Mouse (Mus musculus): ENCODE results near the gene Tsx. TPM values are rescaled to one million over a fixed set of nuclear protein-coding genes. Genes with fewer than 3 reads are reported as not detected.
"Not testable (repeated sequence)": the region's sequence is repeated elsewhere in the genome, so short reads cannot be mapped to it uniquely, and the experiment has no call there.

The Tsx gene
- polyA plus RNA-seq, 2 experiments, result 0.07 TPM; not detected in 1

- H3K4me1 ChIP-seq (replicated peaks; ENCODE audit: control insufficient read depth in 2 of 2, insufficient read depth in 2 of 2, low read length in 1 of 2), result no peaks in the 10 kb centered on the region
- no peak overlapping the region for H3K27ac ChIP-seq
- no peak for TF ChIP-seq EP300 (IDR thresholded peaks at IDR 0.05; ENCODE audit: low read depth)
- peak; percentile 56; the same call in 1 of the 2 replicates for TF ChIP-seq CTCF (IDR thresholded peaks at IDR 0.05; ENCODE audit: low read depth)
- H3K4me3 ChIP-seq (ENCODE audit: insufficient read depth in 1 of 2, low read depth in 2 of 2, low read length in 2 of 2), result no peak overlapping the region
- WGBS (ENCODE audit: insufficient replicate concordance), result 22% methylated on average over 7 of the region's 7 CpGs
- no peak overlapping the region for H3K4me2 ChIP-seq (ENCODE audit: low read depth)
- no peaks in the 10 kb centered on the region for H3K9me3 ChIP-seq (ENCODE audit: control insufficient read depth, low read length)
- H3K27me3 ChIP-seq (ENCODE audit: control insufficient read depth, insufficient read depth, low read length), result peaks cover 17% of the 10 kb centered on the region
- H3K36me3 ChIP-seq (replicated peaks; ENCODE audit: control insufficient read depth, insufficient read depth, low read depth), result no peaks in the 10 kb centered on the region
- ATAC-seq (ENCODE audit: insufficient read depth) (no peak), DNase-seq (ENCODE audit: low read depth in 3 of 3, low spot score in 3 of 3) (peak; percentile 13 to 40 (median 30))
- H3K9ac ChIP-seq (replicated peaks), result no peak overlapping the region
These were observed 29.5 kb downstream of the Tsx start for GRCm38 (mm10) chrX:103443755-103444154.

- DNase-seq (ENCODE audit: low read depth in 3 of 3, low spot score in 3 of 3) (peak; percentile 17 to 36 (median 33)), ATAC-seq (ENCODE audit: insufficient read depth) (peak; percentile 45; the same call in 1 of the 2 replicates)
These were observed 33.4 kb downstream of the Tsx start for GRCm38 (mm10) chrX:103447539-103448169.

GRCm38 (mm10) chrX:103448429-103448828 lies 34.2 kb downstream of the Tsx start:
- H3K36me3 ChIP-seq (replicated peaks; ENCODE audit: control insufficient read depth, insufficient read depth, low read depth); H3K9me3 ChIP-seq (ENCODE audit: control insufficient read depth, low read length); H3K4me1 ChIP-seq (replicated peaks; ENCODE audit: control insufficient read depth in 2 of 2, insufficient read depth in 2 of 2, low read length in 1 of 2); ATAC-seq (ENCODE audit: insufficient read depth); DNase-seq (ENCODE audit: low read depth in 3 of 3, low spot score in 3 of 3); H3K9ac ChIP-seq (replicated peaks); H3K27ac ChIP-seq: not testable (repeated sequence)
- Histone ChIP-seq H3K27me3 (ENCODE audit: control insufficient read depth, insufficient read depth, low read length) (peaks cover 17% of the 10 kb centered on the region), H3K4me3 (ENCODE audit: insufficient read depth in 1 of 2, low read depth in 2 of 2, low read length in 2 of 2) (peak overlapping the region; percentile 42 to 55), H3K4me2 (ENCODE audit: low read depth) (0 out of 2 replicates have a peak overlapping the region, but pooled peaks have one; percentile 51)
- WGBS (ENCODE audit: insufficient replicate concordance), result 37% methylated on average over 11 of the region's 13 CpGs

More at GRCm38 (mm10) chrX:103447539-103448169, 33.4 kb downstream of the Tsx start:
- H3K4me1 ChIP-seq (replicated peaks; ENCODE audit: control insufficient read depth in 2 of 2, insufficient read depth in 2 of 2, low read length in 1 of 2), result no peaks in the 10 kb centered on the region
- no peak overlapping the region for H3K9ac ChIP-seq (replicated peaks)
- TF ChIP-seq CTCF (IDR thresholded peaks at IDR 0.05; ENCODE audit: low read depth) (no peak), EP300 (IDR thresholded peaks at IDR 0.05; ENCODE audit: low read depth) (no peak)
- 6% methylated on average over 34 of the region's 34 CpGs for WGBS (ENCODE audit: insufficient replicate concordance)
- H3K4me3 ChIP-seq (ENCODE audit: insufficient read depth in 1 of 2, low read depth in 2 of 2, low read length in 2 of 2), result peak overlapping the region; percentile 42 to 55
- H3K9me3 ChIP-seq (ENCODE audit: control insufficient read depth, low read length), result no peaks in the 10 kb centered on the region
- H3K27ac ChIP-seq, result no peak overlapping the region
- no peaks in the 10 kb centered on the region for H3K36me3 ChIP-seq (replicated peaks; ENCODE audit: control insufficient read depth, insufficient read depth, low read depth)
- H3K27me3 ChIP-seq (ENCODE audit: control insufficient read depth, insufficient read depth, low read length), result peaks cover 17% of the 10 kb centered on the region
- H3K4me2 ChIP-seq (ENCODE audit: low read depth), result peak overlapping the region; percentile 51

GRCm38 (mm10) chrX:103448943-103449722 lies 34.9 kb downstream of the Tsx start:
- WGBS (ENCODE audit: insufficient replicate concordance), result 56% methylated on average over 18 of the region's 27 CpGs
- H3K27me3 ChIP-seq (ENCODE audit: control insufficient read depth, insufficient read depth, low read length), result peaks cover 17% of the 10 kb centered on the region
- not testable (repeated sequence) for H3K4me2 ChIP-seq (ENCODE audit: low read depth); DNase-seq (ENCODE audit: low read depth in 3 of 3, low spot score in 3 of 3); H3K4me1 ChIP-seq (replicated peaks; ENCODE audit: control insufficient read depth in 2 of 2, insufficient read depth in 2 of 2, low read length in 1 of 2); H3K36me3 ChIP-seq (replicated peaks; ENCODE audit: control insufficient read depth, insufficient read depth, low read depth); H3K27ac ChIP-seq; ATAC-seq (ENCODE audit: insufficient read depth); H3K4me3 ChIP-seq (ENCODE audit: insufficient read depth in 1 of 2, low read depth in 2 of 2, low read length in 2 of 2); H3K9me3 ChIP-seq (ENCODE audit: control insufficient read depth, low read length); H3K9ac ChIP-seq (replicated peaks)

GRCm38 (mm10) chrX:103452815-103453214 lies 38.5 kb downstream of the Tsx start:
- no peak overlapping the region for H3K27ac ChIP-seq
- ATAC-seq (ENCODE audit: insufficient read depth) (no peak), DNase-seq (ENCODE audit: low read depth in 3 of 3, low spot score in 3 of 3) (no peak)
- no peak overlapping the region for H3K4me3 ChIP-seq (ENCODE audit: insufficient read depth in 1 of 2, low read depth in 2 of 2, low read length in 2 of 2)
- H3K27me3 ChIP-seq (ENCODE audit: control insufficient read depth, insufficient read depth, low read length), result peaks cover 6% of the 10 kb centered on the region
- H3K4me1 ChIP-seq (replicated peaks; ENCODE audit: control insufficient read depth in 2 of 2, insufficient read depth in 2 of 2, low read length in 1 of 2), result no peaks in the 10 kb centered on the region
- no peaks in the 10 kb centered on the region for H3K9me3 ChIP-seq (ENCODE audit: control insufficient read depth, low read length)
- no peak overlapping the region for H3K9ac ChIP-seq (replicated peaks)
- H3K36me3 ChIP-seq (replicated peaks; ENCODE audit: control insufficient read depth, insufficient read depth, low read depth), result no peaks in the 10 kb centered on the region
- H3K4me2 ChIP-seq (ENCODE audit: low read depth), result no peak overlapping the region
- no peak for TF ChIP-seq CTCF (IDR thresholded peaks at IDR 0.05; ENCODE audit: low read depth)
- TF ChIP-seq EP300 (IDR thresholded peaks at IDR 0.05; ENCODE audit: low read depth), result no peak
- WGBS (ENCODE audit: insufficient replicate concordance), result 69% methylated on average over 6 of the region's 6 CpGs
